Mouse (Mus musculus) C2C12 (cell line): ENCODE results near the gene Lrp6. TPM values are rescaled to one million over a fixed set of nuclear protein-coding genes. Genes with fewer than 3 reads are reported as not detected.

Source experiments
- H3K27me3 ChIP-seq: one replicate; pipeline ENCODE4 v1.6.1; 2011; ENCODE audit not compliant: control insufficient read depth, insufficient read depth, insufficient read length
- H3K36me3 ChIP-seq: one replicate; pipeline ENCODE4 v1.6.1; 2011; ENCODE audit not compliant: control insufficient read depth, insufficient read depth
- H3K4me3 ChIP-seq: one replicate; pipeline ENCODE4 v1.5.1; 2011; ENCODE audit warnings: mild to moderate bottlenecking, control low read depth; ENCODE audit not compliant: poor library complexity, insufficient read depth, severe bottlenecking
- H3K79me2 ChIP-seq: one replicate; pipeline ENCODE4 v1.6.1; 2011; ENCODE audit not compliant: control insufficient read depth, insufficient read depth
- H3K79me3 ChIP-seq: one replicate; pipeline ENCODE4 v1.6.1; 2011; ENCODE audit warnings: low read depth, control low read depth
- H3ac ChIP-seq: one replicate; pipeline ENCODE3; 2011; ENCODE audit warnings: low read depth; ENCODE audit not compliant: control insufficient read depth, insufficient read length
- CEBPB ChIP-seq: IDR thresholded peaks from one replicate; pipeline ENCODE4 v1.6.1; 2011; ENCODE audit warnings: low read depth, mild to moderate bottlenecking, control low read depth, moderate library complexity
- CTCF ChIP-seq: IDR thresholded peaks from one replicate; pipeline ENCODE4 v1.5.1; 2011; ENCODE audit not compliant: control insufficient read depth, insufficient read depth, insufficient read length
- FOSL1 ChIP-seq: IDR thresholded peaks from one replicate; pipeline ENCODE4 v1.8.0; 2011; ENCODE audit warnings: mild to moderate bottlenecking, low read length; ENCODE audit not compliant: poor library complexity, insufficient read depth, severe bottlenecking
- MAX ChIP-seq: IDR thresholded peaks from one replicate; pipeline ENCODE4 v1.6.1; 2011; ENCODE audit warnings: mild to moderate bottlenecking, control low read depth
- MYOD1 ChIP-seq: IDR thresholded peaks from one replicate; pipeline ENCODE4 v1.6.1; 2011; ENCODE audit warnings: low read depth; ENCODE audit not compliant: control insufficient read depth, insufficient read length
- MYOG ChIP-seq: IDR thresholded peaks from one replicate; pipeline ENCODE4 v1.6.1; 2011; ENCODE audit not compliant: control insufficient read depth, insufficient read length; ENCODE audit errors: extremely low read depth
- USF1 ChIP-seq: IDR thresholded peaks from one replicate; pipeline ENCODE4 v1.6.1; 2011; ENCODE audit warnings: low read depth, mild to moderate bottlenecking, control low read depth, moderate library complexity
- polyA plus RNA-seq: library from polyadenylated mRNA; unstranded; fragments of >200 nt; fragmentation: generic; extraction: Trizol; gene quantifications from one replicate; pipeline ENCODE4 v1.2.1, GENCODE M21; 2012; ENCODE audit warnings: missing spikeins

Gene Lrp6
- polyA plus RNA-seq, 1 experiment = 5.9 TPM

DNA sequence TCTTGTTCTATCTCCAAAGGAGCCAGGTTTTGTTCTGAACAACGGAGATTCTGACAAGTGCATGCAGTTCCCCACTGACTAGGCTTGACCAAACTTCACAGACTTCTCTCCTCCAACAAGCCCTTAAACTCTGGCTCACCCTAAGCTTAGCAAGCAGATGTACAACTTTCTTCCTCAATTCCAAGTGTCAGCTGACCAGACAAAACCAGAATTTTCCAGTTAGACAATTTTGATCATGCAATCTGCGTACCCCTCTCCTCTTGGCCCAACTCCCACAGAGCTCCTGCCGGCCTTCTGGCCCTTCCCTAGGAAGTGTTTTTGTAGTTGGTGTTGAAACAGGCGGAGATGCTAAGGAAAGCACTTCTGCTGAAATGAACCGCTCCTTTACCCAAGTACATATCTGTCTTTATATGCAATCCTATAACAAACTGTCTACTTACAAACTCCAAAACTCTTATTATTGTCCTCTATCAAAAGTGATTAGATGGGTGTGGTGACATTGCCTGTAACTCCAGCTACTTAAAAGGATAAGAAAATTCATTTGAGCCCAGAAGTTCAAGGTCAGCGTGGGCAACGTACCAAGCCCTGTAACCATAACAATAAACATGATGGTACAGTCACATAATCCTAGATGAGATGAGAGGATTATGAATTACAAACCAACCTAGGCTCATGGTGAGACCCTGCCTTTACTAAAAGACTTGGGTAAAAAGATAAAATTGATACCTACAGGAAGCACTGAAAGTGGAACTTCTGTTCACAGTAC lies 10.4 kb downstream of the Lrp6 start:
- peaks cover 92% of the 10 kb centered on the region for H3K79me2 ChIP-seq
- H3K4me3 ChIP-seq = no peak overlapping the region
- no peaks in the 10 kb centered on the region for H3K27me3 ChIP-seq
- no peak overlapping the region for H3ac ChIP-seq
- no peak for TF ChIP-seq MYOG
- no peak for TF ChIP-seq FOSL1
- TF ChIP-seq CEBPB = no peak
- no peak for TF ChIP-seq USF1
- TF ChIP-seq MYOD1 = no peak
- TF ChIP-seq MAX = no peak
- no peak for TF ChIP-seq CTCF
- H3K36me3 ChIP-seq = no peaks in the 10 kb centered on the region
- peaks cover 63% of the 10 kb centered on the region for H3K79me3 ChIP-seq

DNA sequence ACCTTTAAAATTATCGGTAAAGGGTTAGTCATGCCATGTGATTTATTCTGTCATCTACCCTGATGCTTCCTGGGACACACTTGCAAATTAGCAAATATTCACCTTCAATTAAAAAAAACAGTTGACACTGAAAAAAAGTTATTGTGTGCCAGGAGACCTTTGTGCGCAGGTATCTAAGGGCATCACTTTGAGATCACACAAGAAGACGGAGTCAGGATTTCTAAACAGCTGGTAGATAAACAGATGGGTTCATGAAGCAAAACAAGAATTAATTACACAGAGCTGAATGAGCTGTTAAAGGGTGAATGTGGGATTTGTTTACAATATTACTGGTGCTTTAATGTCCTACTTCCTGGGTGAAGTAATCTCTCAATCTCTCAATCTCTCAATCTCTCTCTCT lies 11.6 kb downstream of the Lrp6 start:
- H3K79me3 ChIP-seq = peaks cover 67% of the 10 kb centered on the region
- H3K4me3 ChIP-seq = no peak overlapping the region
- no peak overlapping the region for H3ac ChIP-seq
- no peaks in the 10 kb centered on the region for H3K36me3 ChIP-seq
- no peaks in the 10 kb centered on the region for H3K27me3 ChIP-seq
- TF ChIP-seq CTCF (no peak), MAX (no peak), USF1 (no peak), FOSL1 (no peak), MYOD1 (no peak), CEBPB (no peak), MYOG (no peak)
- peaks cover 92% of the 10 kb centered on the region for H3K79me2 ChIP-seq

DNA sequence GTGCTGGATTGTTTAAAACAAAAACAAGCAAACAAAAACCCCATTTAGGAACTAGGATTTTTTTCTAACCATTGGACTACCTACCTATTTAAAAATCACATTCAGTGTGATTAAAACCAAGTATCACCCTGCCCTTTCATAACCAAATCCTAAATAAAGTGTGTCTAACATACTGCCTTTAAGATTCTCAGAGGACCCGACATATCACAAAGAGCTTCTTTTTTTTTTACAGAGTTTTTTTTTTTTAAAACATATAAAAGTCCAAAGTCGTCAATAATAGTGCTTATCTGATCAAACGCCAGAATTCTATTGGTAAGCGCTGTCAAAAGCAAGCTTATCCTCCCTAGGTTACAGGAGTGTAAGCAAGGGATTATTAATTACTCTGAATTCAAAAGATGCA lies 12.5 kb downstream of the Lrp6 start:
- Histone ChIP-seq H3K36me3 (no peaks in the 10 kb centered on the region), H3ac (no peak overlapping the region), H3K27me3 (no peaks in the 10 kb centered on the region), H3K79me3 (peaks cover 68% of the 10 kb centered on the region), H3K4me3 (no peak overlapping the region), H3K79me2 (peaks cover 90% of the 10 kb centered on the region)
- TF ChIP-seq MAX (no peak), MYOG (no peak), CTCF (no peak), USF1 (no peak), FOSL1 (no peak), MYOD1 (no peak), CEBPB (no peak)

DNA sequence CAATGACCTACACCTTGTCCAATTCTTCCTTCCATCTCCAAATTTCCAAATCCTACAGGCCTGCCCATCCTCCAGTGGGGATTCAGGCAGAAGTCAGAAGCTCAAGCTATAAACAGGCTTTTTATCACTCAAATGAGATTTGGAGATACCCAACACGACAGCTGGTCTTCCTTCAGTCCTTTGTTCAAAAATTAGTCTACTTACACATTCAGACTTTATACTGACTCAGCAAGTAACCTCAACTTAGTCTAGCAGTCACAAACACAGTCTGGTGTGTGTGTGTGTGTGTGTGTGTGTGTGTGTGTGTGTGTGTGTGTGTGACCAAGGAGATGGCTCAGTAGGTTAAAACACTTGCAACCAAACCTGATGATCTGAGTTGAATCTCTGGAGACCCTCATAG lies 15.8 kb downstream of the Lrp6 start:
- Histone ChIP-seq H3ac (no peak overlapping the region), H3K4me3 (no peak overlapping the region), H3K27me3 (no peaks in the 10 kb centered on the region), H3K79me3 (peaks cover 75% of the 10 kb centered on the region), H3K36me3 (no peaks in the 10 kb centered on the region), H3K79me2 (peaks cover 93% of the 10 kb centered on the region)
- TF ChIP-seq CTCF = no peak
- TF ChIP-seq MYOD1 = no peak
- TF ChIP-seq CEBPB = no peak
- TF ChIP-seq MYOG = no peak
- no peak for TF ChIP-seq FOSL1
- no peak for TF ChIP-seq MAX
- TF ChIP-seq USF1 = no peak

DNA sequence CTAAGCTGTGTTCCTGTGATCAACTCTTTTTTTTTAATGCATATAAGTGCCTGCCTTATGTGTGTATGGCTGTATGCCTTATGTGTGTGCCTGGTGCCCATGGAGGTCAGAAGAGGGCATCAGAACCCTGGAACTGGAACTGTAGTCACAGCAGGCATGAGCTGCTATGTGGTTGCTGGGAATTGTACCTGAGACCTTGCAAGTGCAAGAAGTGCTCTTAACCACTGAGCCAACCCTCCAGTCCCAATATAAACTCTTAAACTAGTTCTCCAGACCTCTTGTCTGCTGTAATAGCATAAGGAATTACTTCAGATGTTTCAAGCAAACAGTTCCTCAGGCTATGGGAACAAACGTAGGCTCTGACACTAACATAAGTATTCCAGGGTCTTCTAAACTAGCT lies 16.4 kb downstream of the Lrp6 start:
- no peak overlapping the region for H3ac ChIP-seq
- H3K79me3 ChIP-seq = peaks cover 76% of the 10 kb centered on the region
- no peaks in the 10 kb centered on the region for H3K27me3 ChIP-seq
- no peaks in the 10 kb centered on the region for H3K36me3 ChIP-seq
- H3K4me3 ChIP-seq = no peak overlapping the region
- TF ChIP-seq USF1 (no peak), MAX (no peak), FOSL1 (no peak), CTCF (no peak), MYOG (no peak), MYOD1 (no peak), CEBPB (no peak)
- peaks cover 93% of the 10 kb centered on the region for H3K79me2 ChIP-seq

DNA sequence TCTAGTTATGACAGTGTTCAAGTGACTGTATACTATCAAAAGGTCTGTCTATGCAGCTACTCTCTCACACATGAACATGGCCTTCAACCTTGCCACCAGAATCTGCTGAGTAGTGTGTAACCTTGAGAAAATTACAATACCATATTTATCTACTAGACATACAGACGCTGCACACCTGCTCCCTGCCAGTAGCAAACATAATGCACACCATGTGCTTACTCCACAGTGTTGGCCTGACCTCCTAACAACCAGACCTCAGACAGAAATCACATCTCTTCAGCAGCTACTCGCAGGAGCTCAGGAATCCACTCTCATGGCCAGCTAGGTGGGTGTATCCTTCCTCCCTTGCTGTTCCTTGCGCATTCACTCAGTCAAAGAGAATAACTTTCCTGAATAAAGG lies 21.9 kb downstream of the Lrp6 start:
- Histone ChIP-seq H3ac (no peak overlapping the region), H3K79me2 (peaks cover 99% of the 10 kb centered on the region), H3K36me3 (peaks cover 12% of the 10 kb centered on the region), H3K4me3 (no peak overlapping the region), H3K27me3 (no peaks in the 10 kb centered on the region), H3K79me3 (peaks cover 74% of the 10 kb centered on the region)
- TF ChIP-seq MYOD1 (no peak), MAX (no peak), CEBPB (no peak), FOSL1 (no peak), MYOG (no peak), USF1 (no peak), CTCF (no peak)
